Mouse (Mus musculus) C2C12 (cell line): ENCODE data around the gene H1foo. TPM values are rescaled to one million over a fixed set of nuclear protein-coding genes. Genes with fewer than 3 reads are reported as not detected.

Experiments used
- H3K27me3 ChIP-seq: one replicate; pipeline ENCODE4 v1.6.1; 2011; ENCODE audit not compliant: control insufficient read depth, insufficient read depth, insufficient read length
- H3K36me3 ChIP-seq: one replicate; pipeline ENCODE4 v1.6.1; 2011; ENCODE audit not compliant: control insufficient read depth, insufficient read depth
- H3K4me3 ChIP-seq: one replicate; pipeline ENCODE4 v1.5.1; 2011; ENCODE audit warnings: mild to moderate bottlenecking, control low read depth; ENCODE audit not compliant: poor library complexity, insufficient read depth, severe bottlenecking
- H3K79me2 ChIP-seq: one replicate; pipeline ENCODE4 v1.6.1; 2011; ENCODE audit not compliant: control insufficient read depth, insufficient read depth
- H3K79me3 ChIP-seq: one replicate; pipeline ENCODE4 v1.6.1; 2011; ENCODE audit warnings: low read depth, control low read depth
- H3ac ChIP-seq: one replicate; pipeline ENCODE3; 2011; ENCODE audit warnings: low read depth; ENCODE audit not compliant: control insufficient read depth, insufficient read length
- CEBPB ChIP-seq: IDR thresholded peaks from one replicate; pipeline ENCODE4 v1.6.1; 2011; ENCODE audit warnings: low read depth, mild to moderate bottlenecking, control low read depth, moderate library complexity
- CTCF ChIP-seq: IDR thresholded peaks from one replicate; pipeline ENCODE4 v1.5.1; 2011; ENCODE audit not compliant: control insufficient read depth, insufficient read depth, insufficient read length
- FOSL1 ChIP-seq: IDR thresholded peaks from one replicate; pipeline ENCODE4 v1.8.0; 2011; ENCODE audit warnings: mild to moderate bottlenecking, low read length; ENCODE audit not compliant: poor library complexity, insufficient read depth, severe bottlenecking
- MAX ChIP-seq: IDR thresholded peaks from one replicate; pipeline ENCODE4 v1.6.1; 2011; ENCODE audit warnings: mild to moderate bottlenecking, control low read depth
- MYOD1 ChIP-seq: IDR thresholded peaks from one replicate; pipeline ENCODE4 v1.6.1; 2011; ENCODE audit warnings: low read depth; ENCODE audit not compliant: control insufficient read depth, insufficient read length
- MYOG ChIP-seq: IDR thresholded peaks from one replicate; pipeline ENCODE4 v1.6.1; 2011; ENCODE audit not compliant: control insufficient read depth, insufficient read length; ENCODE audit errors: extremely low read depth
- USF1 ChIP-seq: IDR thresholded peaks from one replicate; pipeline ENCODE4 v1.6.1; 2011; ENCODE audit warnings: low read depth, mild to moderate bottlenecking, control low read depth, moderate library complexity
- polyA plus RNA-seq: library from polyadenylated mRNA; unstranded; fragments of >200 nt; fragmentation: generic; extraction: Trizol; gene quantifications from one replicate; pipeline ENCODE4 v1.2.1, GENCODE M21; 2012; ENCODE audit warnings: missing spikeins

H1foo gene
- polyA plus RNA-seq, 1 experiment: not detected

GRCm38 (mm10) chr6:115941128-115941527 is 3.6 kb upstream of the H1foo start:
- H3K79me2 ChIP-seq: no peaks in the 10 kb centered on the region
- H3K79me3 ChIP-seq: no peaks in the 10 kb centered on the region
- H3ac ChIP-seq: no peak overlapping the region
- no peak for TF ChIP-seq FOSL1
- no peak for TF ChIP-seq MAX
- H3K27me3 ChIP-seq: no peaks in the 10 kb centered on the region
- H3K36me3 ChIP-seq: no peaks in the 10 kb centered on the region
- no peak overlapping the region for H3K4me3 ChIP-seq

- H3K27me3 ChIP-seq: no peaks in the 10 kb centered on the region
- H3ac ChIP-seq: no peak overlapping the region
- no peak overlapping the region for H3K4me3 ChIP-seq
- no peaks in the 10 kb centered on the region for H3K79me2 ChIP-seq
- no peaks in the 10 kb centered on the region for H3K79me3 ChIP-seq
- TF ChIP-seq USF1: no peak
- TF ChIP-seq MYOG: no peak
- H3K36me3 ChIP-seq: no peaks in the 10 kb centered on the region
These were observed 975 bp upstream of the H1foo start for GRCm38 (mm10) chr6:115943498-115944427.

GRCm38 (mm10) chr6:115945633-115946032 is 895 bp downstream of the H1foo start:
- TF ChIP-seq CEBPB: no peak
- TF ChIP-seq CTCF: no peak
- TF ChIP-seq MYOG: no peak
- TF ChIP-seq MYOD1: no peak
- TF ChIP-seq USF1: no peak
- TF ChIP-seq FOSL1: no peak
- no peak for TF ChIP-seq MAX
- no peak overlapping the region for H3ac ChIP-seq

GRCm38 (mm10) chr6:115946389-115946788 is 1.7 kb downstream of the H1foo start:
- Histone ChIP-seq H3K27me3 (no peaks in the 10 kb centered on the region), H3K36me3 (no peaks in the 10 kb centered on the region), H3K79me2 (no peaks in the 10 kb centered on the region), H3K4me3 (no peak overlapping the region), H3K79me3 (no peaks in the 10 kb centered on the region), H3ac (no peak overlapping the region)
- TF ChIP-seq USF1 (no peak), MYOG (no peak), MYOD1 (no peak), MAX (no peak), FOSL1 (no peak), CTCF (no peak), CEBPB (no peak)

More at GRCm38 (mm10) chr6:115945633-115946032, 895 bp downstream of the H1foo start:
- Histone ChIP-seq H3K27me3 (no peaks in the 10 kb centered on the region), H3K4me3 (no peak overlapping the region), H3K36me3 (no peaks in the 10 kb centered on the region), H3K79me3 (no peaks in the 10 kb centered on the region), H3K79me2 (no peaks in the 10 kb centered on the region)

- TF ChIP-seq CTCF: no peak
- no peak for TF ChIP-seq CEBPB
- no peak for TF ChIP-seq FOSL1
- no peak for TF ChIP-seq USF1
- no peak for TF ChIP-seq MYOD1
- no peak for TF ChIP-seq MAX
- TF ChIP-seq MYOG: no peak
- H3K27me3 ChIP-seq: no peaks in the 10 kb centered on the region
- H3K79me3 ChIP-seq: no peaks in the 10 kb centered on the region
- peaks cover 13% of the 10 kb centered on the region for H3K36me3 ChIP-seq
- H3ac ChIP-seq: no peak overlapping the region
- H3K79me2 ChIP-seq: no peaks in the 10 kb centered on the region
- H3K4me3 ChIP-seq: no peak overlapping the region
These were observed 9.9 kb downstream of the H1foo start for GRCm38 (mm10) chr6:115954506-115955074.

- Histone ChIP-seq H3K27me3 (no peaks in the 10 kb centered on the region), H3ac (no peak overlapping the region), H3K79me2 (no peaks in the 10 kb centered on the region), H3K36me3 (peaks cover 13% of the 10 kb centered on the region), H3K79me3 (no peaks in the 10 kb centered on the region), H3K4me3 (no peak overlapping the region)
- no peak for TF ChIP-seq MYOG
- TF ChIP-seq MYOD1: no peak
- TF ChIP-seq MAX: no peak
- no peak for TF ChIP-seq FOSL1
- TF ChIP-seq CEBPB: no peak
- TF ChIP-seq USF1: no peak
These were observed 10.4 kb downstream of the H1foo start for GRCm38 (mm10) chr6:115955169-115955568.
